Mouse (Mus musculus) kidney, embryonic 15.5 days (tissue): ENCODE data around the gene Bex1. TPM values are rescaled to one million over a fixed set of nuclear protein-coding genes. Genes with fewer than 3 reads are reported as not detected.
"Not testable (repeated sequence)": the region's sequence is repeated elsewhere in the genome, so short reads cannot be mapped to it uniquely, and the experiment has no call there.

Experiments
- ATAC-seq: fragments of 200-750 bp; cut with Nextera tagmentation; replicated peaks from 2 replicates; pipeline ENCODE4 v1.8.0; 2017; ENCODE audit warnings: moderate TSS enrichment; ENCODE audit not compliant: low FRiP score
- H3K27ac ChIP-seq: fragments of 300-500 bp; sonication (generic); 2 replicates; pipeline ENCODE4 v1.5.1; 2015; ENCODE audit warnings: mild to moderate bottlenecking, inconsistent platforms
- H3K27me3 ChIP-seq: fragments of 300-500 bp; sonication (generic); 2 replicates; pipeline ENCODE4 v1.6.1; 2015; ENCODE audit warnings: inconsistent platforms
- H3K36me3 ChIP-seq: fragments of 300-500 bp; sonication (generic); 2 replicates; pipeline ENCODE4 v1.6.1; 2015; ENCODE audit warnings: inconsistent platforms
- H3K4me1 ChIP-seq: fragments of 300-500 bp; sonication (generic); 2 replicates; pipeline ENCODE4 v1.6.1; 2015; ENCODE audit warnings: inconsistent platforms
- H3K4me2 ChIP-seq: fragments of 300-500 bp; sonication (generic); 2 replicates; pipeline ENCODE4 v1.6.1; 2015; ENCODE audit warnings: moderate library complexity, mild to moderate bottlenecking, inconsistent platforms
- H3K4me3 ChIP-seq: fragments of 300-500 bp; sonication (generic); replicated peaks from 2 replicates; pipeline ENCODE4 v1.5.1; 2015; ENCODE audit warnings: mild to moderate bottlenecking, inconsistent platforms
- H3K9ac ChIP-seq: fragments of 300-500 bp; sonication (generic); 2 replicates; pipeline ENCODE4 v1.6.1; 2015; ENCODE audit warnings: mild to moderate bottlenecking, inconsistent platforms
- H3K9me3 ChIP-seq: fragments of 300-500 bp; sonication (generic); replicated peaks from 2 replicates; pipeline ENCODE4 v1.6.1; 2016; ENCODE audit warnings: inconsistent platforms
- WGBS: fragments of 180-500 bp; shearing (Covaris S2); methylation state at CpG from one replicate; pipeline ENCODE4 v1.1.7; 2015; ENCODE audit warnings: mixed read lengths; 5-methylcytosine and 5-hydroxymethylcytosine counted together
- polyA plus RNA-seq: library from polyadenylated mRNA; unstranded; fragments of >200 nt; fragmentation: Nextera tagmentation; extraction: Ambion mirVana; gene quantifications from 2 replicates; pipeline ENCODE4 v1.2.1, GENCODE M21; 2015

Gene Bex1
- 75.9 and 81.6 TPM in 2 replicates for polyA plus RNA-seq

DNA sequence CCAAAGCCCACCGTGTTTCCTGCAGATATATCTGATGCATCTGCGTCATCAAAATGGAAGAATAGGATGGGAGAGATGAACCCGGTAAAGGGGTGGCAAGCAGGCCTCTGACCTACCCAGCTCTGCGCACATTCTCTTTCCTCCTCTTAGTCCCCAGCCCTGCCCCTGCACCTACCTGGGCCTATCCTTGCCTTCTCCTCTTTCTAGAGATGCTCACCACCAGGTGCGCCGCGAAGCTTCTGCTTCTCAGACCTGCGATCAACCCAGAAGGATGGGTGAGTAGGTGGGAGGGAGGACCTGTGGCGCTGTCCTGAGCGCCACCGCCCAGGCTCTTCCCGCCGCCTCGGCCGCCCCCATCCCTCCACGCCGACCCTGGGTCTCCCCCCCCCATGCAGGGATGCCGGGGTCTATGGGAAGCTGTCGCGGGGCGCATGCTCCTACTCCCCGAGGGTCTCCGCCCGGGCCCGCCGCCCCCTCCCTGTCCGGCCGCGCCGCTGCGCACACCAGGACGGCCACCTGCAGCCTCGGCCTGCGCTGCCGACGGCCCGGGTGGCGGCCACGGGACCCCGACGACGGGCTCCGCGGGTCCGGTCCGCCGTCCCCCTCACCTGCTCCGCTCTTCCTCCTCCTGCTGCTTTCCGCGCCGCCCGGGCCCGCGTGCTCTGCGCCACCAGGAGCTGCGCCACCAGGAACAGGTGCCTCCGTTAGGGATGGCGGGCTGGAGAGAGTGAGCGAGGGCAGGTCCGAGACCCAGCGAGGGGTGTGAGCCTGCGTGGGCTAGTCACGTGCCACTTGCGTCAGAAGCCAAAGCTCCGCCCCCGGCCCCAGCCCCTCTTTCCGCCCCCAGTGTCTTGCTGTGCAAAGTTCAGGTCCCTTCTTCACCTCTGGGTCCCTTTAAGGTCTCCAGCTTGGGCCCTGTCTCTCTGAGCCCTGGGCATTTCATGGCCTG lies at the start of gene Bex1, which contains the start of gene Tceal7:
TSS of gene Bex1 (minus strand) at position 785 of the 949 bp plus-strand sequence.
TSS of gene Tceal7 (plus strand) at position 51 of the 949 bp plus-strand sequence.
- Histone ChIP-seq H3K4me2 (peak within 1 kb of the TSS; percentile 54), H3K4me3 (peak within 1 kb of the TSS; percentile 43), H3K27me3 (peaks cover 23% of the 10 kb centered on the region)
- H3K36me3 ChIP-seq, H3K27ac ChIP-seq, H3K9me3 ChIP-seq, H3K9ac ChIP-seq, H3K4me1 ChIP-seq: not testable (repeated sequence)
- WGBS, result 43% methylated on average over 11 of the region's 67 CpGs
- peak; percentile 95 for ATAC-seq

DNA sequence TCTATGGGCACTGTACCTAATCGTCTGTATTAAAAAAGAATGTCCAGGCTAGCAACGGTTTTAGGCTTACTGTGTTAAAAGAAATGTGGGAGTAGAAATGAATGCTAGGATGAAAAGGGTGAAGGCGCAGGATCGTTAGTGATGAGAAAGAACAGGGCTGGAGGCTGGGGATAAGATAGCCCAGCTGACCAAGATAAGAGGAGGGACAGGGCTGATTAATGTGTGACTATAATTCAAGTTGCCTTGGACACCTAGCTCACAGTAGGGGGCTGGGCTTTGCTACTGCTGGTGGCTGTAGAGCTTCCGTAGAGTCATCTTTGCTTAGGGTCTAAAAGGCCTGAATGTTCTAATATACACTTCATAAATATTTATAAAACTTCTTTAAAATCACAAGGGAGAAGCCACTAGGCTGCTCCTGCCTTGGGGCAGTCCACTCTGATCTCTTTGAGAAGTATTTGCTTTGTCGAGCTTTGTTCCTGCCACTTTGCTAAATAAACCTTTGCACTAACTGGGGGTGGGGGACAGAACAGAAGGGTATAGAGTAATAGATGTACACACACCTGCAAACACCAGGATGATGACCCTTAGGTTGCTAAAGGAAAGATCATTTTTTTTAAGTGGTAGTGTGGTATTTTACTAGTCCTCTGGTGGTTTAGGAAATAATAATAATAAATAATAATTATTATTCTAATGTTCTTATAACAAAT lies 36.9 kb upstream of the Bex1 start:
- no peaks in the 10 kb centered on the region for H3K4me1 ChIP-seq
- 55% methylated on average over 6 of the region's 6 CpGs for WGBS
- ATAC-seq, result no peak
- H3K4me2 ChIP-seq, result no peak overlapping the region
- H3K9ac ChIP-seq, result no peak overlapping the region
- H3K27me3 ChIP-seq, result 0 out of 2 replicates have a peak, but pooled peaks cover 7% of the 10 kb centered on the region
- H3K36me3 ChIP-seq, result peaks cover 10% of the 10 kb centered on the region; the same call in 1 of the 2 replicates
- H3K27ac ChIP-seq, result no peak overlapping the region
- H3K4me3 ChIP-seq, result no peak overlapping the region
- H3K9me3 ChIP-seq, result no peaks in the 10 kb centered on the region

DNA sequence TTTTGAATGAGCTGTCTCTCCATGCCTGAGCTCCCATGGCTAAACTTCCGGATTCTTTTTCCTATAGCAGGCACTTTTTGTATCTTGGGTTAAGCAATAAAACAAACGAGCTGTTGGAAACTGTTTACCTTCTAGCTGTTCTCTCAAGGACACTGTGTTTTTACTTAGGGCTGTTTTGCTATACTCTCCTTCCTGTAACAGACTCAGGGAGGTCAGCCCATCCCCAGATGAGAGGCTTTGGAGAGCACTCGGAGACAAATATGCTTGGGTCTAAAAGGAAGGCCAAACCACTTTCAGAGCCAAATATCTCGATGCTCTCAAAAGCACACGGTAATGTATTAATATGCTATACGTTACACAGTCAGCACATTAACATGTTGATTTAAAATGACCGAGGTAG lies 34.4 kb upstream of the Bex1 start:
- H3K9ac ChIP-seq, result no peak overlapping the region
- 61% methylated on average over 7 of the region's 7 CpGs for WGBS
- H3K4me3 ChIP-seq, result no peak overlapping the region
- H3K4me2 ChIP-seq, result no peak overlapping the region
- H3K27ac ChIP-seq, result no peak overlapping the region
- no peaks in the 10 kb centered on the region for H3K9me3 ChIP-seq
- H3K4me1 ChIP-seq, result no peaks in the 10 kb centered on the region
- 0 out of 2 replicates have a peak, but pooled peaks cover 9% of the 10 kb centered on the region for H3K27me3 ChIP-seq
- peaks cover 11% of the 10 kb centered on the region; the same call in 1 of the 2 replicates for H3K36me3 ChIP-seq
- no peak for ATAC-seq

DNA sequence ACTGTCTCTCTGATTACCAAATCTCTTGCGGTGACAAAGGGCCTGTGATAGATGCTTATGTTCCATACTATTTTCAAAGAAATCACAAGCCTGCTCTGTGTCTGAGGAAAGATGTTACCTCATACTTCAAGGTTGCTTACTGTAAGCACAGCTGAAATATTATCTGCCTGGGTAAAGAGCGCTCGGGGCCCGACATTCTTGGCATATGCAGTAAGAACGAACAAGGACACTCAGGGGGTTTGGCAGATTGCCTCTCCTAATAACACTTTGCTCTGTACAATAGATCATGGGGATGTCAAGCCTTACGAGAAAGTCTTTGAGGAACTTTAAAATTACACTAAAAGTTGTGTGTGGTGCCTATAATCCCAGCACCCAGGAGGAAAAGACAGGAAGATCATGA lies 33.5 kb upstream of the Bex1 start:
- no peak overlapping the region for H3K9ac ChIP-seq
- WGBS, result 59% methylated on average over 6 of the region's 6 CpGs
- H3K9me3 ChIP-seq, result no peaks in the 10 kb centered on the region
- H3K4me1 ChIP-seq, result no peaks in the 10 kb centered on the region
- H3K36me3 ChIP-seq, result peaks cover 11% of the 10 kb centered on the region; the same call in 1 of the 2 replicates
- H3K4me3 ChIP-seq, result no peak overlapping the region
- no peak overlapping the region for H3K27ac ChIP-seq
- H3K4me2 ChIP-seq, result no peak overlapping the region
- H3K27me3 ChIP-seq, result 0 out of 2 replicates have a peak, but pooled peaks cover 9% of the 10 kb centered on the region
- ATAC-seq, result no peak

DNA sequence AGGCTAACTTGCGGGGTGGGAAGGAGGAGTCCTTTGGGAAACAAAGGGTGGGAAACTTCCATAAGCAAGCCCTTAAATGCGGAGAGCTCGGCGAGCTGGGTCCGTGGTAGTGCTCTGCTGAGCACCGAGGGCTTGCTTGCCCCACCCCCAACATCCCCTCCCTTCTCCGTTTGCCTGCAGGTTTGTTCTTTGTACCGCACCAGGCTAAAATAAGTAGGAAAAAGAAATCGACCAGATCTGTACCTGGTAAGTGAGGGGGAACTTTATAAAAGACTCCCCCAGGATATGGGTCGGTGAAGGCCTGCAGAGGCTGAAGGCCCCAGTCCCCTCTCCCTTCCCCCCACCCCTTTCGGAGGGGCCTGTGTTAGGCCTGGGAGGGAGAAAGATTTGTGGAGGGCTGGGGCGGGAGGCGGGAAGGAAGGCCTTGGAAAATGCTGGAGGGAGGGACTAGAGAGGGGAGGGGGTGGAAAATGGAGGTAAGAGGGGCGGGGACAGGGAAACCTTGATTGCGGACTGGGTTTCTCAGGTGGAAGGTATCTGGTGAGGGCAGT lies 30.3 kb upstream of the Bex1 start:
- peak overlapping the region; percentile 56 for H3K9ac ChIP-seq
- peak; percentile 84 for ATAC-seq
- 25% methylated on average over 13 of the region's 15 CpGs for WGBS

DNA sequence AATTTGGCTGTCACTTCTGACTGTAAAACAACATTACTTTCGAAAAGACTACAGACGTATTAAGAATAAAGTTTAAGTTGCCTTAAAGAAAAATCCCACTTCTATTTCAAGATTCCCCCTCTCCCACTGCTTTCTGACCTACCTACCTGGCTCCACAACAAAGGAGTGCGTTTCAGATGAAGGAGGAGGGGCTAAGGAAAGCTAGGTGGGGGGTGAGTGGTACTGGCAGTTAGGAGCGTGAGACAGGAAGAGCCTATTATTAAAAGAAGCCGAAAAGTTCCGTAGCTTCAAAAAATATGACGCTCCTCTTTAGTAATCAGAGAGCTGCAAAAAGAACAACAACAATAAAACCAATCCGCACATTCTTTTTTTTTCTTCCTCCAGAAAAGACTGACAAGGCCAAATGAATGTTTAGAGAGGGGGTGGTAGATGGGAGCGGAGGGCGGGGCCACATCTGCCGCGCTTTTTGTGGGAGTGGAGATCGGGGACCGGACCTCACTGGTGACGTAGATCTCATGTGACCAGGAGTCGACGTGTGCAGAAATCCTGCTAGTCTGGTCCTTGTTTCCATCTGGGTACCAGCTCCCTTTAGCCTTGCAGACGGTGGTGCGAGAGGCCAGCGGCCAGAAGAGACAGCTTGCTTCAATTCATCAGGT lies 29.4 kb upstream of the Bex1 start, which contains the start of gene Tceal9:
TSS of gene Tceal9 (plus strand) at position 506 of the 656 bp plus-strand sequence.
- H3K36me3 ChIP-seq, result peaks cover 11% of the 10 kb centered on the region; the same call in 1 of the 2 replicates
- H3K4me3 ChIP-seq, result peak within 1 kb of the TSS; percentile 61
- peak within 1 kb of the TSS; percentile 56 for H3K9ac ChIP-seq
- peak; percentile 95 for ATAC-seq
- peak within 1 kb of the TSS; percentile 88 for H3K27ac ChIP-seq
- peaks cover 5% of the 10 kb centered on the region; the same call in 1 of the 2 replicates for H3K27me3 ChIP-seq
- H3K9me3 ChIP-seq, result no peaks in the 10 kb centered on the region
- H3K4me1 ChIP-seq, result no peaks in the 10 kb centered on the region
- WGBS, result 29% methylated on average over 20 of the region's 20 CpGs
- H3K4me2 ChIP-seq, result peak within 1 kb of the TSS; percentile 51

More for the DNA sequence above, 30.3 kb upstream of the Bex1 start:
- Histone ChIP-seq H3K27me3 (0 out of 2 replicates have a peak, but pooled peaks cover 5% of the 10 kb centered on the region), H3K4me1 (no peaks in the 10 kb centered on the region), H3K4me3 (peak overlapping the region; percentile 61), H3K9me3 (no peaks in the 10 kb centered on the region), H3K27ac (peak overlapping the region; percentile 88), H3K36me3 (peaks cover 11% of the 10 kb centered on the region; the same call in 1 of the 2 replicates), H3K4me2 (peak overlapping the region; percentile 51)

DNA sequence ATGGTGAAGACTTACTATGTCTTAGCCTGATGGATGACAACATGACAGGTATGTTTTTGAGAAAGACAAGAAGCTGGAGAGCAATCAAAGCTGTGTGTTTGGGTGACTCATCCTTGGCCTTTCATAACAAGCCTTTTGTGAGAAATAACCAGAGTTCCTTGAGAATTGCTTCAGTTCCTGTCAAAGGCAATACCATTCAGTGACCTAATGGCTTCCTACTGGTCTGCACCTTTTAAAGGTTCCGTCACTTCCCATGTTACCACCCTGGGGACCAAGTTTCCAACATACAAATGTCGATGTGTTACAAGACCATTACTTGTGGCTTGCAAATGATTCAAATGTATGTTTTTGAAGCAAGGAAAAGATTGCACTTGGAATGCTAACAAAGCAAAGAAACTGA lies 27.9 kb upstream of the Bex1 start:
- no peak overlapping the region for H3K4me3 ChIP-seq
- no peak overlapping the region for H3K4me2 ChIP-seq
- no peak for ATAC-seq
- no peak overlapping the region for H3K27ac ChIP-seq
- WGBS, result 81% methylated on average over 2 of the region's 2 CpGs
- H3K36me3 ChIP-seq, result peaks cover 11% of the 10 kb centered on the region; the same call in 1 of the 2 replicates
- H3K9me3 ChIP-seq, result no peaks in the 10 kb centered on the region
- H3K4me1 ChIP-seq, result no peaks in the 10 kb centered on the region
- no peak overlapping the region for H3K9ac ChIP-seq
- peaks cover 5% of the 10 kb centered on the region; the same call in 1 of the 2 replicates for H3K27me3 ChIP-seq

DNA sequence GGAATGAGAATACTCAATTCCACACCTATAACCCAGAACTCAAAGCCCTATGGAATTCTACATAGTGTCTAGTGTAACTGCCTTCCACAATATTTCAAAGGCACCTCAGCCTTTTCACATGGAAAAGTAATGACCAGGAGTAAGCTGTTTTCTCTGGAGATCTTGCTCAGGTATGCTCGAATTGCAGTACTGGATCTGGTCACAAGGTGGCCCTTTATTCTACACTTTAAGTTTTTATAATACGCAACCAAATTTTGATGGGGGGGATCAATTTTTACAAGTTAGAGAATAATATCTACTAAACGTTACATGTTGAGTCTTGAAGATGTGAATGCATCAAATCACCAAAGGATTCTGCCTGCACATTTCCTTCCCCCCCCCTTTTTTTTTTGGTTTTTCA lies 22.8 kb upstream of the Bex1 start:
- no peaks in the 10 kb centered on the region for H3K36me3 ChIP-seq
- no peaks in the 10 kb centered on the region for H3K4me1 ChIP-seq
- H3K4me3 ChIP-seq, result no peak overlapping the region
- 46% methylated on average over 3 of the region's 3 CpGs for WGBS
- H3K27me3 ChIP-seq, result peaks cover 11% of the 10 kb centered on the region
- no peaks in the 10 kb centered on the region for H3K9me3 ChIP-seq
- no peak overlapping the region for H3K9ac ChIP-seq
- H3K27ac ChIP-seq, result no peak overlapping the region
- no peak for ATAC-seq
- H3K4me2 ChIP-seq, result no peak overlapping the region

DNA sequence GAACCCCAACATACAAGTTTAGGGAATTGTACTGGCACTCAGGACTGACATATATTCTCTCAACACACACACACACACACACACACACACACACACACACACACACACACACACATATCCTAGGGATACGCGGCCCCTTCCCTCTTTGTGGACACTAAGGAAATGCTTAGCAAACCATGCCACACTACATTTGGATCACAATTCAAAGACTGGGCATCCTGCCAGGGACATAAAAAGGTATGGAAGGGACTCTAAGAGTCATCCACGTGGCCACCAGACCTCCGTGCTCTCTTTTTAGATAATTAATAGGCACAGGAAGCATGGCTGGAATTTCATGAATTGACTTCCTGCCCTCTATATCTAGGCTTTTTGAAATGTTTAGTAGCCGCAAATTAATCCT lies 12.5 kb upstream of the Bex1 start:
- H3K27ac ChIP-seq, result no peak overlapping the region
- H3K9me3 ChIP-seq, result no peaks in the 10 kb centered on the region
- WGBS, result 68% methylated on average over 5 of the region's 5 CpGs
- peaks cover 39% of the 10 kb centered on the region for H3K27me3 ChIP-seq
- no peak overlapping the region for H3K4me3 ChIP-seq
- no peak overlapping the region for H3K9ac ChIP-seq
- H3K4me1 ChIP-seq, result no peaks in the 10 kb centered on the region
- no peaks in the 10 kb centered on the region for H3K36me3 ChIP-seq
- no peak for ATAC-seq
- no peak overlapping the region for H3K4me2 ChIP-seq

DNA sequence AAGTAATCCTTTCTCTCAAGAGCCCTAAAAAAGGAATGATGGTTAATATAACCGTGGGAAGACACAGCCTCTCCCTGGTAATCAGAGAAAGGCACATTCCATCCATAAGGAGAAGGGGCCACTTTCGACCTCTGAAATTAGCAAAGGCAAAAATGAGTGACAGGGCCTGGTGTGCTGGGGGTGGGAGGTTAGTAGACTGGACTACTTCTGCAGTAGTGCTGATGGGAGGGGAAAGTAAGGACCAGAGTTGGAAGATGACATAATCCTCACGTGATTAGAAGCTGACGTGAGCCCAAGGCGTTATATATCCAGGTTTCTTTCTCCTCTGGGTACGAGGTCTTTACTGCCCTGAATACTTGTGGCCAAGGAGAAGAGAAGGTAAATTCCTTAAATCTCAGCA lies 8.4 kb upstream of the Bex1 start:
- H3K27me3 ChIP-seq, result peaks cover 44% of the 10 kb centered on the region

DNA sequence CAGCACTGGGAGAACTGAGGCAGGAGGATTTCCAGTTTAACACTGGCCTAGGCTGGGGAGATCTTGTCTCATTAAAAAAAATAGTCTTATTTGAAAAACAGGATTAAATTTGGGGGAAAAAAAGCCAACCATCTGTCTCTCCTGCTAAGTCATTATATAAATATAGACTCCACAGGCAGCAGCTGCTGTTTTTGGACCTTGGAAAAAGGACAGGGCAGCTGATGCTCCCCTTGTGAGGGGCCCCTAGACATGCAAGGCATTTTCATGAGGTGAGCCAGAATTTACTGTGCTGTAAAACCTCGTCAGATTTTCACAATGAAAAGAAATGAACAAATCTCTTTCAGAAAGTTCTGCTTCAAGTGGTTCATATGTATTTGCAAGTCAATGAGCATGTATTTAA lies 990 bp upstream of the Bex1 start:
- no peak overlapping the region for H3K4me3 ChIP-seq
- no peaks in the 10 kb centered on the region for H3K9me3 ChIP-seq
- H3K4me2 ChIP-seq, result no peak overlapping the region
- 54% methylated on average over 1 of the region's 1 CpGs for WGBS
- H3K4me1 ChIP-seq, result no peaks in the 10 kb centered on the region
- ATAC-seq, result no peak
- H3K9ac ChIP-seq, result no peak overlapping the region
- no peak overlapping the region for H3K27ac ChIP-seq
- peaks cover 30% of the 10 kb centered on the region for H3K27me3 ChIP-seq
- no peaks in the 10 kb centered on the region for H3K36me3 ChIP-seq

More for the DNA sequence above, 8.4 kb upstream of the Bex1 start:
- no peaks in the 10 kb centered on the region for H3K36me3 ChIP-seq
- no peak overlapping the region for H3K27ac ChIP-seq
- no peaks in the 10 kb centered on the region for H3K4me1 ChIP-seq
- H3K4me3 ChIP-seq, result no peak overlapping the region
- no peak overlapping the region for H3K9ac ChIP-seq
- 74% methylated on average over 6 of the region's 6 CpGs for WGBS
- no peak overlapping the region for H3K4me2 ChIP-seq
- no peak for ATAC-seq
- H3K9me3 ChIP-seq, result no peaks in the 10 kb centered on the region
